Mouse (Mus musculus) myocyte (in vitro differentiated cells): ENCODE results near the gene 3110082J24Rik. TPM values are rescaled to one million over a fixed set of nuclear protein-coding genes. Genes with fewer than 3 reads are reported as not detected.

Experiments used
- H3K27me3 ChIP-seq: one replicate; pipeline ENCODE4 v1.6.1; 2011; ENCODE audit not compliant: control insufficient read depth, insufficient read depth, insufficient read length
- H3K36me3 ChIP-seq: one replicate; pipeline ENCODE4 v1.6.1; 2011; ENCODE audit not compliant: control insufficient read depth, insufficient read depth
- H3K4me2 ChIP-seq: one replicate; pipeline ENCODE4 v1.6.1; 2011; ENCODE audit warnings: low read depth, control low read depth
- H3K4me3 ChIP-seq: one replicate; pipeline ENCODE4 v1.5.1; 2011; ENCODE audit warnings: mild to moderate bottlenecking, control low read depth, moderate library complexity
- H3K79me2 ChIP-seq: one replicate; pipeline ENCODE4 v1.6.1; 2011; ENCODE audit not compliant: control insufficient read depth, insufficient read depth
- H3ac ChIP-seq: one replicate; pipeline ENCODE4 v1.6.1; 2011; ENCODE audit not compliant: control insufficient read depth, insufficient read length
- CEBPB ChIP-seq: IDR thresholded peaks from 2 replicates; pipeline ENCODE4 v1.6.1; 2011; ENCODE audit warnings: mild to moderate bottlenecking, moderate library complexity; ENCODE audit not compliant: poor library complexity, insufficient read depth, severe bottlenecking
- E2F4 ChIP-seq: IDR thresholded peaks from one replicate; pipeline ENCODE4 v1.6.1; 2011; ENCODE audit warnings: mild to moderate bottlenecking, control low read depth, moderate library complexity; ENCODE audit not compliant: insufficient read depth
- MAX ChIP-seq: IDR thresholded peaks from one replicate; pipeline ENCODE4 v1.6.1; 2011; ENCODE audit warnings: low read depth, mild to moderate bottlenecking, control low read depth
- MYOD1 ChIP-seq, 3 experiments: IDR thresholded peaks; one replicate each; pipeline ENCODE4 v1.6.1; 2011; ENCODE audit warnings: control low read depth in 2 of 3, low read depth in 2 of 3, mild to moderate bottlenecking in 2 of 3, moderate library complexity in 1 of 3; ENCODE audit not compliant: insufficient read length in 2 of 3, control insufficient read depth in 1 of 3
- MYOG ChIP-seq, 3 experiments: IDR thresholded peaks; one replicate each; pipeline ENCODE4 v1.6.1; 2011; ENCODE audit warnings: control low read depth in 2 of 3, low read depth in 2 of 3, mild to moderate bottlenecking in 2 of 3; ENCODE audit not compliant: insufficient read length in 2 of 3, control insufficient read depth in 1 of 3, insufficient read depth in 1 of 3
- POLR2A ChIP-seq: IDR thresholded peaks from one replicate; pipeline ENCODE4 v1.6.1; 2011; ENCODE audit warnings: low read depth, mild to moderate bottlenecking, control low read depth, moderate library complexity; ENCODE audit not compliant: insufficient read length
- POLR2AphosphoS2 ChIP-seq: IDR thresholded peaks from one replicate; pipeline ENCODE4 v1.6.1; 2011; ENCODE audit warnings: low read depth, control low read depth; ENCODE audit not compliant: insufficient read length
- REST ChIP-seq: IDR thresholded peaks from one replicate; pipeline ENCODE4 v1.6.1; 2011; ENCODE audit warnings: mild to moderate bottlenecking, control low read depth, moderate library complexity; ENCODE audit not compliant: insufficient read depth, insufficient read length
- SRF ChIP-seq: IDR thresholded peaks from one replicate; pipeline ENCODE4 v1.6.1; 2011; ENCODE audit warnings: low read depth; ENCODE audit not compliant: control insufficient read depth, insufficient read length
- TCF12 ChIP-seq: IDR thresholded peaks from one replicate; pipeline ENCODE4 v1.6.1; 2011; ENCODE audit warnings: mild to moderate bottlenecking, control low read depth; ENCODE audit not compliant: poor library complexity, insufficient read depth, severe bottlenecking
- TCF3 ChIP-seq: IDR thresholded peaks from one replicate; pipeline ENCODE4 v1.6.1; 2011; ENCODE audit warnings: low read depth, control low read depth; ENCODE audit not compliant: insufficient read length
- USF1 ChIP-seq: IDR thresholded peaks from one replicate; pipeline ENCODE4 v1.6.1; 2011; ENCODE audit warnings: low read depth, mild to moderate bottlenecking, control low read depth, moderate library complexity
- polyA plus RNA-seq: library from polyadenylated mRNA; unstranded; fragments of >200 nt; fragmentation: generic; extraction: Trizol; gene quantifications from one replicate; pipeline ENCODE4 v1.2.1, GENCODE M21; 2012; ENCODE audit warnings: missing spikeins

3110082J24Rik gene
- polyA plus RNA-seq, 1 experiment, result 0.08 TPM

DNA sequence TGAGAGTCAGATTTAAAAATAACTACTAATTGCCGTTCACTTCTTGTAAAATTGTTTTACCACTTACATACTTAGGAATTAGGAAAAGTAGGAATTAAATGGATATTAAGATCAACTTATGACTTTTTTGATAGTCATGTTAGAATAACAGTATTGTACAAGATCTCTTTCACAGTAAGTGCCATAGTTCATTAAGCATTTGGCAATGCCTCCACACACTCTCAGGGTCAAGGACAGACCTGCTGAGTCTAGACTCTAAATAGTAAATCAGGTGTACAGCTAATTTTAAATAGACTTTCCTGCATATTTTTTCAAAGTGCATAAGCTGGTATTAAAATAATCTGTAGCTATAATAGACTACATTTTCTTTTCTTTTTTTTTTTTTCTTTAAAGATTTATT lies 46.5 kb upstream of the 3110082J24Rik start:
- Histone ChIP-seq H3ac (no peak overlapping the region), H3K79me2 (peaks cover 76% of the 10 kb centered on the region), H3K4me3 (no peak overlapping the region), H3K36me3 (no peaks in the 10 kb centered on the region), H3K27me3 (no peaks in the 10 kb centered on the region), H3K4me2 (no peak overlapping the region)
- no peak for TF ChIP-seq TCF12
- TF ChIP-seq E2F4, result no peak
- no peak for TF ChIP-seq REST
- TF ChIP-seq USF1, result no peak
- no peak for TF ChIP-seq TCF3
- no peak for TF ChIP-seq MYOD1 (IDR thresholded peaks at IDR 0.05; ENCODE audit: control insufficient read depth in 1 of 3, insufficient read length in 2 of 3, low read depth in 2 of 3)
- TF ChIP-seq CEBPB, result no peak
- TF ChIP-seq MYOG (IDR thresholded peaks at IDR 0.05; ENCODE audit: control insufficient read depth in 1 of 3, insufficient read depth in 1 of 3, insufficient read length in 2 of 3, low read depth in 2 of 3), result no peak
- TF ChIP-seq POLR2AphosphoS2, result no peak
- TF ChIP-seq SRF, result no peak
- no peak for TF ChIP-seq POLR2A
- TF ChIP-seq MAX, result no peak

DNA sequence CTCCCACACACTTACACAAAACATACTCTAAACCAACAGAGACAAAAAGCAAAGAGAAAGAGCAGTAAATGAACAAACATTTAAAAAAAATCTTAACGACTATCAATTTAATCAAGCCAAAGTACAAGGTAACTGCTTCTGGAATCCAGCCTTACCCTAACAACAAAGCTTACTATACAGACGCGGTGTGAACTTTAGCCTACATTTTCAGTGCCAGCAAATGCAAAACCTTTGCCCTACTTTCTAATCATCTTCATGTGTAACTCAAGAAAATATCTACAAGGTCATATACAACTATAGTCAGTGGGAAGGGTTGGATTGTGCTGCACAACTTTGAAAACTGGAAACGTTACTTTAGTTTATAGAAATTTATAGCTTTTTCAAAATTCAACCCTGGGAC lies 46.1 kb upstream of the 3110082J24Rik start:
- Histone ChIP-seq H3K4me2 (no peak overlapping the region), H3ac (no peak overlapping the region), H3K27me3 (no peaks in the 10 kb centered on the region), H3K79me2 (peaks cover 72% of the 10 kb centered on the region), H3K4me3 (no peak overlapping the region), H3K36me3 (peaks cover 3% of the 10 kb centered on the region)
- TF ChIP-seq CEBPB (no peak), POLR2AphosphoS2 (no peak), MAX (no peak), E2F4 (no peak), TCF12 (no peak), REST (no peak), MYOG (IDR thresholded peaks at IDR 0.05; ENCODE audit: control insufficient read depth in 1 of 3, insufficient read depth in 1 of 3, insufficient read length in 2 of 3, low read depth in 2 of 3) (no peak), USF1 (no peak), TCF3 (no peak), POLR2A (no peak), MYOD1 (IDR thresholded peaks at IDR 0.05; ENCODE audit: control insufficient read depth in 1 of 3, insufficient read length in 2 of 3, low read depth in 2 of 3) (no peak), SRF (no peak)

DNA sequence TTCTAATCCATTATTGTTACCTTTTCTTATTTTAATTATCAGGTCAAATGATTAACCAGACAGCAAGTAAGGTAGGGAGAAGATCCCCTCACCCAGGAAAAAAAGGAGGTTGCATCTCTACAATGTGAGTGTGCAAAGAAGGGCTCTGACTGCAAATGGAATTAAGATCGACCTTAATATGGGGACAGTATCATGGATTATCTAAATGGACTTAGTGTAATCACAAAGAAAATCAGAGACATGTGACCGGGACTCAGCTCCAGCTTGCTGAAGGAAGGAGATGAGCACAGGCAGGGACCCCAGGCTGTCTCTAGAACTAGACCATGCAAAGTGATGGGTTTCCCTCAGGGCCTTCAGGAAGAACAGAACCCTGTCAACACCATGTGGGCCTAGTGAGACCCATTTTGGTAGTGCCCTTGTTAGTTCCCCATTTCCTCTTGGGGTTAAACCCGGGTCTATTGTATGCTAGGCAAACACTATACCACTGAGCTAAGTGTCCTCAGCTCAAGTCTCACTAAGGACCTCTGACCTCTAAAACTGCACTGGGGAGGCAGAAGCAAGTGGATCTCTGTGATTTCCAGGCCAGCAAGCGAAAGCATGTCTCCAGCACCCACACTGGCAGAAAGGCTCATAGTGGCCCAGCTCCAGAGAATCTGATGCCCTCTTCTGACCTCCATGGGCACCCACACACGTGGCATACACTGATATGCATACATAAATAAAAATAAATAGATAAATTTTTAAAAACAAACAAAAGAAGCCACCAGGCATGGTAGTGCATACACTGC lies 42.4 kb upstream of the 3110082J24Rik start:
- Histone ChIP-seq H3K79me2 (peaks cover 44% of the 10 kb centered on the region), H3K27me3 (no peaks in the 10 kb centered on the region), H3K4me2 (no peak overlapping the region), H3ac (no peak overlapping the region), H3K36me3 (peaks cover 32% of the 10 kb centered on the region), H3K4me3 (no peak overlapping the region)
- TF ChIP-seq CEBPB (no peak), MYOD1 (IDR thresholded peaks at IDR 0.05; ENCODE audit: control insufficient read depth in 1 of 3, insufficient read length in 2 of 3, low read depth in 2 of 3) (no peak), REST (no peak), POLR2A (no peak), TCF12 (no peak), POLR2AphosphoS2 (no peak), MYOG (IDR thresholded peaks at IDR 0.05; ENCODE audit: control insufficient read depth in 1 of 3, insufficient read depth in 1 of 3, insufficient read length in 2 of 3, low read depth in 2 of 3) (no peak), TCF3 (no peak), SRF (no peak), USF1 (no peak), E2F4 (no peak)

DNA sequence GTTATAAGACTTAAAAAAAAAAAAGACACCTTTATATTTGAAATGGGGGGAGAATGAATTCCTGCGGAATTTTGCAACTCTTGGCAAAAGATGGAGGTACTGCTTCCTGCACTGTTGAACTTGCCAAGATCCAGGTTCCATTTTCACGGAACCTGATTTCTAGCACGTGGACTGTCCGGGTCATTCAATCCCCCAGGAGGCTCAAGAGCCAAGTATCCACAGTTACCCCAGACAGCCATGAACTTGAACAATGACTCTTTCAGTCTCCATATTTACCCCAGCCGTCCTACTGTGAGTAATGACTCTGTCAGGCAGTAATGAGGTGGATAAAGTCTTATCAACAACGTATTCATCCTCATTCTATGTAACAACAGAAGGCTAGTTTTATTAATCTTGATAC lies 40.6 kb upstream of the 3110082J24Rik start:
- TF ChIP-seq TCF12 (no peak), MAX (no peak), E2F4 (no peak), SRF (no peak), TCF3 (no peak), REST (no peak), POLR2AphosphoS2 (no peak), CEBPB (no peak), MYOG (IDR thresholded peaks at IDR 0.05; ENCODE audit: control insufficient read depth in 1 of 3, insufficient read depth in 1 of 3, insufficient read length in 2 of 3, low read depth in 2 of 3) (no peak), POLR2A (no peak), MYOD1 (IDR thresholded peaks at IDR 0.05; ENCODE audit: control insufficient read depth in 1 of 3, insufficient read length in 2 of 3, low read depth in 2 of 3) (no peak)
- peaks cover 26% of the 10 kb centered on the region for H3K79me2 ChIP-seq
- H3K4me3 ChIP-seq, result no peak overlapping the region
- no peak overlapping the region for H3ac ChIP-seq
- H3K4me2 ChIP-seq, result no peak overlapping the region
- H3K36me3 ChIP-seq, result peaks cover 44% of the 10 kb centered on the region
- no peaks in the 10 kb centered on the region for H3K27me3 ChIP-seq
